Mouse (Mus musculus) megakaryocyte, embryonic 14.5 days (primary cell): Measurements from ENCODE around the gene Fbxo30.

ENCODE experiments used
- FLI1 ChIP-seq: IDR thresholded peaks from 2 replicates; pipeline ENCODE4 v1.6.1; 2012; ENCODE audit warnings: low read length, inconsistent platforms, mixed read lengths
- GATA1 ChIP-seq: IDR thresholded peaks from 3 replicates; pipeline ENCODE4 v1.6.1; 2012; ENCODE audit warnings: mixed read lengths, low read length, inconsistent platforms, borderline replicate concordance

DNA sequence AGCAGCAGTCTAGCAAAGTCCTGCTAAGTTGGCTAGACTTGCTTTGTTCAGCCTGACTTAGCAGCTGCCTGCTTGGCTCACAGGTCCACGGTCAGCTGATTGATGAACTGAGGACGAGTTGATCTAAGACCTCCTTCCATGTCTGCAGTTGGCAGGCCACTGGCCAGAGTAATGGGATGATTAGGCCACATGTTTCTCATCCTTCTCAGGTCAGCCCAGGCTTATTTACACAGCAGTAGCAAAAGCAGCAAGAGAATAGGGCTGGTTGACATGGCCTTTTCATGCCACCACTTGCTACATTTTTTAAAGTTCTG lies 24.9 kb downstream of the Fbxo30 start:
- no peak for TF ChIP-seq GATA1
- no peak for TF ChIP-seq FLI1
